Mouse (Mus musculus): ENCODE measurements at regions not wholly inside any gene's neighbourhood (a gene's known extent, or its start where the extent isn't known, plus 50 kb on each side); places are given as distances from the start of the nearest gene placed in this dataset.
A peak's percentile ranks its signal among the peaks of the same experiment; 100 is the strongest.

DNA sequence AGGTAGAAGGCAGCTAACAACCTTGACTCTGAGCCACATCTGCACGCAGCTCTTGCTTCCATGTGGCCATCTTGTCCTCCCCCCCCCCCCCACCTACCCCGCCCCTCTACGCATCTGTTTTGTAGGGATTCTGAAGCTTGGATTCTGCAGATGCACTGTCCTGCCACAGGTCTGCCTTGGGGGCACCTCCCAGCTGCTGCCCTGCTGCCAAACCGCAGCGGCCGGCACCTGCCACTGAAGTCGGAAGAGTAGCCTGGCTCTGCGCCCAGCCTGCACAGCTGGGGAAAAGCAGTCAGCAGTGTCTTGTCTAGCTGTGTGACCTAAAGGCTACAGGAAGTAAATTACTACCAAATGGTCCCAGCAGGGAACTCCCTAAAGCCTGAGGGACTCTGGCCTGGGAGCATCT is 119.3 kb downstream of the Ddx1 start:
- 16% methylated on average over 6 of the region's 8 CpGs for WGBS
- no peak overlapping the region for H3K27ac ChIP-seq (ENCODE audit: low read length)
- peak; percentile 61 for ATAC-seq
- H3K9ac ChIP-seq (replicated peaks; ENCODE audit: low read depth) = no peak overlapping the region
- H3K4me1 ChIP-seq (ENCODE audit: insufficient read depth, low read depth, low read length) = no peaks in the 10 kb centered on the region
- no peaks in the 10 kb centered on the region for H3K9me3 ChIP-seq (ENCODE audit: low read length)
- H3K27me3 ChIP-seq (replicated peaks; ENCODE audit: insufficient read depth, low read length) = no peaks in the 10 kb centered on the region
- H3K4me3 ChIP-seq (ENCODE audit: low read depth, low read length) = no peak overlapping the region
- TF ChIP-seq CTCF (IDR thresholded peaks at IDR 0.05) (no peak), EP300 (IDR thresholded peaks at IDR 0.05) (no peak)
- H3K36me3 ChIP-seq (ENCODE audit: insufficient read depth, low read length) = no peaks in the 10 kb centered on the region
- no peak overlapping the region for H3K4me2 ChIP-seq (replicated peaks; ENCODE audit: low read depth, low read length)
- DNase-seq (ENCODE audit: low spot score) = peak; percentile 57

- Histone ChIP-seq H3K9me3 (ENCODE audit: low read length) (no peaks in the 10 kb centered on the region), H3K27ac (ENCODE audit: low read length) (no peak overlapping the region), H3K36me3 (ENCODE audit: insufficient read depth, low read length) (no peaks in the 10 kb centered on the region), H3K27me3 (replicated peaks; ENCODE audit: insufficient read depth, low read length) (no peaks in the 10 kb centered on the region), H3K9ac (replicated peaks; ENCODE audit: low read depth) (no peak overlapping the region), H3K4me3 (ENCODE audit: low read depth, low read length) (no peak overlapping the region), H3K4me1 (ENCODE audit: insufficient read depth, low read depth, low read length) (no peaks in the 10 kb centered on the region), H3K4me2 (replicated peaks; ENCODE audit: low read depth, low read length) (no peak overlapping the region)
- 45% methylated on average over 11 of the region's 11 CpGs for WGBS
- TF ChIP-seq EP300 (IDR thresholded peaks at IDR 0.05) = no peak
- no peak for TF ChIP-seq CTCF (IDR thresholded peaks at IDR 0.05)
- ATAC-seq = no peak
- DNase-seq (ENCODE audit: low spot score) = no peak
Measured at GRCm38 (mm10) chr12:13127407-13127806, 121.6 kb downstream of the Ddx1 start.

DNA sequence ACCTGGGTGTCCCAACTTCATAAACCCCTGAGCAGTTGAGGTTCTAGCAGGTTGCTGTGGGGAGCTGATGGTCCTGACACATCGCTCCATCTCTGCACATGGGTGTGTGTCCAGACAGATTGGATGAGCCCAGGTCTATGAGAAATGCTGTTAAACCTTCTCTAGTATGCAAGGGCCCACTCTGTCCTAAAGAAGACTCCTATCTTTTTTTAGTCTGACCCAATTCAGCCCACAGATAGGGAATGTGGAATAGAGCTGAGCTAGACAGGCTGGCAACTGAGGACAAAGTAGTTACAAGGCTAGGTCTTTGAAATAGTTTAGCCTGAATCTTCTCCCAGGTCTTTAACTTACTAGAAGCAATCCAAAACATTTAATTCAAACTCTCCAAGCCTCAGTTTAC is 124.0 kb downstream of the Ddx1 start:
- DNase-seq (ENCODE audit: low spot score) (no peak), ATAC-seq (no peak)
- no peak overlapping the region for H3K27ac ChIP-seq (ENCODE audit: low read length)
- no peaks in the 10 kb centered on the region for H3K4me1 ChIP-seq (ENCODE audit: insufficient read depth, low read depth, low read length)
- H3K4me2 ChIP-seq (replicated peaks; ENCODE audit: low read depth, low read length) = no peak overlapping the region
- H3K9me3 ChIP-seq (ENCODE audit: low read length) = no peaks in the 10 kb centered on the region
- H3K27me3 ChIP-seq (replicated peaks; ENCODE audit: insufficient read depth, low read length) = no peaks in the 10 kb centered on the region
- no peak overlapping the region for H3K9ac ChIP-seq (replicated peaks; ENCODE audit: low read depth)
- H3K36me3 ChIP-seq (ENCODE audit: insufficient read depth, low read length) = no peaks in the 10 kb centered on the region
- TF ChIP-seq CTCF (IDR thresholded peaks at IDR 0.05) = no peak
- no peak for TF ChIP-seq EP300 (IDR thresholded peaks at IDR 0.05)
- H3K4me3 ChIP-seq (ENCODE audit: low read depth, low read length) = no peak overlapping the region
- 100% methylated on average over 1 of the region's 1 CpGs for WGBS

GRCm38 (mm10) chr12:13122282-13122681 is 126.7 kb downstream of the Ddx1 start:
- H3K4me1 ChIP-seq (ENCODE audit: insufficient read depth, low read depth, low read length) = no peaks in the 10 kb centered on the region; the same call in none of the 2 replicates
- H3K36me3 ChIP-seq (ENCODE audit: insufficient read depth, low read length) = no peaks in the 10 kb centered on the region
- ATAC-seq (peak; percentile 77), DNase-seq (ENCODE audit: low spot score) (no peak)
- no peak for TF ChIP-seq CTCF (IDR thresholded peaks at IDR 0.05)
- TF ChIP-seq EP300 (IDR thresholded peaks at IDR 0.05) = no peak
- H3K27ac ChIP-seq (ENCODE audit: low read length) = no peak overlapping the region
- H3K4me2 ChIP-seq (replicated peaks; ENCODE audit: low read depth, low read length) = no peak overlapping the region
- H3K9ac ChIP-seq (replicated peaks; ENCODE audit: low read depth) = no peak overlapping the region
- no peak overlapping the region for H3K4me3 ChIP-seq (ENCODE audit: low read depth, low read length)
- whole genome bisulfite sequencing = 23% methylated on average over 9 of the region's 9 CpGs
- H3K9me3 ChIP-seq (ENCODE audit: low read length) = no peaks in the 10 kb centered on the region
- H3K27me3 ChIP-seq (replicated peaks; ENCODE audit: insufficient read depth, low read length) = no peaks in the 10 kb centered on the region

GRCm38 (mm10) chr12:13120581-13120980 is 128.4 kb downstream of the Ddx1 start:
- DNase-seq (ENCODE audit: low spot score) (no peak), ATAC-seq (no peak; the same call in 1 of the 2 replicates)
- Histone ChIP-seq H3K27me3 (replicated peaks; ENCODE audit: insufficient read depth, low read length) (no peaks in the 10 kb centered on the region), H3K9me3 (ENCODE audit: low read length) (no peaks in the 10 kb centered on the region), H3K36me3 (ENCODE audit: insufficient read depth, low read length) (no peaks in the 10 kb centered on the region), H3K27ac (ENCODE audit: low read length) (no peak overlapping the region), H3K9ac (replicated peaks; ENCODE audit: low read depth) (no peak overlapping the region), H3K4me2 (replicated peaks; ENCODE audit: low read depth, low read length) (no peak overlapping the region), H3K4me3 (ENCODE audit: low read depth, low read length) (no peak overlapping the region), H3K4me1 (ENCODE audit: insufficient read depth, low read depth, low read length) (no peaks in the 10 kb centered on the region; the same call in none of the 2 replicates)
- WGBS = 22% methylated on average over 7 of the region's 7 CpGs
- no peak for TF ChIP-seq EP300 (IDR thresholded peaks at IDR 0.05)
- no peak for TF ChIP-seq CTCF (IDR thresholded peaks at IDR 0.05)

DNA sequence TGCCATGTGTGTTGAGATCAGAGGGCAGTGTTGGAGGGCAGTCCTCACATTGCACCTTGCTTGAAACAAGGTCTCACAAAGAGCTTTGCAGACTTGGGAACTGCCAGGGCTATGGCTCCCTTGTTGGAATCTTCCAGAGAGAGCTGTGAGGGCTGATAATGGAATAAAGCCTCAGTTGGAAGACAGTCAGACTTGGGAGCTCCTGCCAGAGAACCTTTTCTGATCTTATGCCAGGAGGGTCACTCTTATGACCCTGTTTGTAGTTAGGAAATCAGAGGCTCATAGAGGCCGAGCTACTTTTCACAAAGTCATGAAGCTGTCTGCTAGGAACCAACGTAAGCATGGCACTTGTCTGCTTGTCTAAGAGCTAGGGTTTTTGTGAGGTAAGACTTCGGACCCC is 129.4 kb downstream of the Ddx1 start:
- H3K4me1 ChIP-seq (ENCODE audit: insufficient read depth, low read depth, low read length) = peaks cover 3% of the 10 kb centered on the region
- no peaks in the 10 kb centered on the region for H3K36me3 ChIP-seq (ENCODE audit: insufficient read depth, low read length)
- no peaks in the 10 kb centered on the region for H3K27me3 ChIP-seq (replicated peaks; ENCODE audit: insufficient read depth, low read length)
- no peak overlapping the region for H3K27ac ChIP-seq (ENCODE audit: low read length)
- H3K4me3 ChIP-seq (ENCODE audit: low read depth, low read length) = no peak overlapping the region
- H3K9me3 ChIP-seq (ENCODE audit: low read length) = no peaks in the 10 kb centered on the region
- peak; percentile 36 for DNase-seq (ENCODE audit: low spot score)
- no peak for TF ChIP-seq EP300 (IDR thresholded peaks at IDR 0.05)
- TF ChIP-seq CTCF (IDR thresholded peaks at IDR 0.05) = no peak
- H3K4me2 ChIP-seq (replicated peaks; ENCODE audit: low read depth, low read length) = no peak overlapping the region
- 57% methylated on average over 3 of the region's 3 CpGs for WGBS
- ATAC-seq = no peak
- no peak overlapping the region for H3K9ac ChIP-seq (replicated peaks; ENCODE audit: low read depth)

DNA sequence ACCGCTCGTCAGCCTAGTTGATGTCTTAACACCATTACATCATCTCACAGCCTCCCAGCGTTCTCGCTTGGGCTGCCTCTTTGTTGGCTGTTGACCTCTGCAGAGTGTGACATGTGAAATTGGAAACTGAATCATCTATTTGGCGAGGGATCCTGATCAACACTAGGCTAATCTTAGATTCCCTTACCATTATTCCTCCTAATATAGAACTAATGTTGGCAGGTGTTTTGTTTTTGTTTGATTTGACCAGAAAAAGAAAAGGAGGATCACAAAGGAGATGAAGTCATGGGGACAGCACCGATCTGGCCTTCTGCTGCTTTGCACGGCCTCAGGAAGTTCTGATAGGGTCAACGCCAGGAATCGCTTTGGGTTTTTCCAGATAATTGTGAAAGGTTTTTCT is 131.0 kb downstream of the Ddx1 start:
- 46% methylated on average over 9 of the region's 9 CpGs for whole genome bisulfite sequencing
- DNase-seq (ENCODE audit: low spot score) (no peak), ATAC-seq (peak; percentile 26; the same call in 1 of the 2 replicates)
- TF ChIP-seq EP300 (IDR thresholded peaks at IDR 0.05) (no peak), CTCF (IDR thresholded peaks at IDR 0.05) (no peak)
- Histone ChIP-seq H3K36me3 (ENCODE audit: insufficient read depth, low read length) (no peaks in the 10 kb centered on the region), H3K4me2 (replicated peaks; ENCODE audit: low read depth, low read length) (no peak overlapping the region), H3K27ac (ENCODE audit: low read length) (no peak overlapping the region), H3K4me1 (ENCODE audit: insufficient read depth, low read depth, low read length) (peaks cover 8% of the 10 kb centered on the region), H3K9me3 (ENCODE audit: low read length) (no peaks in the 10 kb centered on the region), H3K9ac (replicated peaks; ENCODE audit: low read depth) (no peak overlapping the region), H3K4me3 (ENCODE audit: low read depth, low read length) (no peak overlapping the region), H3K27me3 (replicated peaks; ENCODE audit: insufficient read depth, low read length) (no peaks in the 10 kb centered on the region)

Data from lung, postnatal 0 days (tissue).